Mouse (Mus musculus) embryo, embryonic 10 days (tissue): ENCODE data around the gene Itpripl2.

Experiments
- DNase-seq: peaks from one replicate; pipeline ENCODE4 v3.0.0-alpha.2; 2015; ENCODE audit warnings: low spot score

Gene Itpripl2

GRCm38 (mm10) chr7:118491431-118492147 is at the start of gene Itpripl2:
TSS of gene Itpripl2 (minus strand) at chr7:118491975.
- DNase-seq: peak; percentile 74

- DNase-seq: no peak
These were observed 43.3 kb upstream of the Itpripl2 start for GRCm38 (mm10) chr7:118535076-118535475.

GRCm38 (mm10) chr7:118534326-118534725 is 42.6 kb upstream of the Itpripl2 start:
- no peak for DNase-seq

- peak; percentile 99 for DNase-seq
These were observed 41.4 kb upstream of the Itpripl2 start, which contains the start of gene Coq7 for GRCm38 (mm10) chr7:118533178-118533578. TSS of gene Coq7 (minus strand) at chr7:118533356.

GRCm38 (mm10) chr7:118532519-118533177 is 40.9 kb upstream of the Itpripl2 start:
- DNase-seq: peak; percentile 94

- no peak for DNase-seq
These were observed 35.2 kb upstream of the Itpripl2 start for GRCm38 (mm10) chr7:118526967-118527366.

- DNase-seq: no peak
These were observed 30.3 kb upstream of the Itpripl2 start for GRCm38 (mm10) chr7:118522077-118522476.

- no peak for DNase-seq
These were observed 27.9 kb upstream of the Itpripl2 start for GRCm38 (mm10) chr7:118519661-118520060.

GRCm38 (mm10) chr7:118518687-118519086 is 26.9 kb upstream of the Itpripl2 start:
- DNase-seq: peak; percentile 81

GRCm38 (mm10) chr7:118517819-118518218 is 26.0 kb upstream of the Itpripl2 start:
- DNase-seq: peak; percentile 49

- no peak for DNase-seq
These were observed 16.8 kb upstream of the Itpripl2 start for GRCm38 (mm10) chr7:118508556-118508955.

- DNase-seq: no peak
These were observed 12.1 kb upstream of the Itpripl2 start for GRCm38 (mm10) chr7:118503844-118504243.

GRCm38 (mm10) chr7:118502333-118502732 is 10.6 kb upstream of the Itpripl2 start:
- DNase-seq: no peak

GRCm38 (mm10) chr7:118499784-118500435 is 8.1 kb upstream of the Itpripl2 start:
- DNase-seq: no peak

GRCm38 (mm10) chr7:118498984-118499783 is 7.4 kb upstream of the Itpripl2 start:
- DNase-seq: no peak

- no peak for DNase-seq
These were observed 3.3 kb upstream of the Itpripl2 start for GRCm38 (mm10) chr7:118494892-118495579.

GRCm38 (mm10) chr7:118493892-118494291 is 2.1 kb upstream of the Itpripl2 start:
- DNase-seq: no peak

GRCm38 (mm10) chr7:118490666-118491430 is 927 bp downstream of the Itpripl2 start:
- peak; percentile 43 for DNase-seq

GRCm38 (mm10) chr7:118489706-118490665 is 1.8 kb downstream of the Itpripl2 start:
- peak; percentile 18 for DNase-seq
